In genomic region chr19:5094243-5094632, GRCm38 (mm10) we compare ENCODE assay signal across 8 mouse cellular contexts. TPM values are rescaled to one million over a fixed set of nuclear protein-coding genes. Genes with fewer than 3 reads are reported as not detected.
DNase-seq lines count a peak whose midpoint lies in the region; ATAC-seq lines count a peak whose summit lies in the region.

No protein-coding gene starts in this region.

- ATAC-seq in forebrain, embryonic 11.5 days (replicated peaks; ENCODE audit: low FRiP score), result peak; percentile 76
- peak; percentile 65 for ATAC-seq in heart, embryonic 16.5 days (replicated peaks; ENCODE audit: extremely low read depth, insufficient read depth, low FRiP score)
- peak; percentile 32 for ATAC-seq in liver, embryonic 15.5 days (ENCODE audit: insufficient read depth)
- ATAC-seq in neural tube, embryonic 12.5 days (ENCODE audit: low FRiP score, low read depth), result peak; percentile 69

- H3K9me3 ChIP-seq in forebrain, embryonic 11.5 days (ENCODE audit: control insufficient read depth, low read length), result no peaks in the 10 kb centered on the region
- no peaks in the 10 kb centered on the region for H3K9me3 ChIP-seq in heart, embryonic 16.5 days (replicated peaks; ENCODE audit: control insufficient read depth, low read length)
- H3K9me3 ChIP-seq in liver, embryonic 15.5 days (replicated peaks), result no peaks in the 10 kb centered on the region
- H3K9me3 ChIP-seq in neural tube, embryonic 12.5 days, result no peaks in the 10 kb centered on the region

- H3K4me3 ChIP-seq in forebrain, embryonic 11.5 days (ENCODE audit: low read depth, low read length), result peak overlapping the region; percentile 18
- no peak overlapping the region for H3K4me3 ChIP-seq in heart, embryonic 16.5 days (ENCODE audit: low read length)
- H3K4me3 ChIP-seq in liver, embryonic 15.5 days (replicated peaks), result no peak overlapping the region
- H3K4me3 ChIP-seq in neural tube, embryonic 12.5 days, result peak overlapping the region; percentile 27

- WGBS in forebrain, embryonic 11.5 days, result 1% methylated on average over 21 of the region's 21 CpGs
- under 1% methylated on average over 21 of the region's 21 CpGs for WGBS in heart, embryonic 16.5 days
- under 1% methylated on average over 21 of the region's 21 CpGs for WGBS in liver, embryonic 15.5 days (ENCODE audit: insufficient replicate concordance)
- WGBS in neural tube, embryonic 12.5 days, result under 1% methylated on average over 21 of the region's 21 CpGs

- peak overlapping the region; percentile 6; the same call in 1 of the 2 replicates for H3K9ac ChIP-seq in forebrain, embryonic 11.5 days (ENCODE audit: low read length)
- H3K9ac ChIP-seq in heart, embryonic 16.5 days (ENCODE audit: low read length), result no peak overlapping the region
- no peak overlapping the region for H3K9ac ChIP-seq in liver, embryonic 15.5 days
- 0 out of 2 replicates have a peak overlapping the region, but pooled peaks have one; percentile 21 for H3K9ac ChIP-seq in neural tube, embryonic 12.5 days

- no peaks in the 10 kb centered on the region for H3K27me3 ChIP-seq in forebrain, embryonic 11.5 days (ENCODE audit: control insufficient read depth, insufficient read depth, low read length)
- no peaks in the 10 kb centered on the region for H3K27me3 ChIP-seq in heart, embryonic 16.5 days (ENCODE audit: control insufficient read depth, insufficient read depth, low read length)
- H3K27me3 ChIP-seq in liver, embryonic 15.5 days, result peaks cover 36% of the 10 kb centered on the region
- no peaks in the 10 kb centered on the region for H3K27me3 ChIP-seq in neural tube, embryonic 12.5 days (replicated peaks)

- H3K27ac ChIP-seq in forebrain, embryonic 11.5 days (ENCODE audit: low read depth, low read length), result 0 out of 2 replicates have a peak overlapping the region, but pooled peaks have one; percentile 15
- H3K27ac ChIP-seq in heart, embryonic 16.5 days (ENCODE audit: low read length), result no peak overlapping the region
- H3K27ac ChIP-seq in liver, embryonic 15.5 days (replicated peaks), result no peak overlapping the region
- H3K27ac ChIP-seq in neural tube, embryonic 12.5 days, result peak overlapping the region; percentile 71; the same call in 1 of the 2 replicates

- peaks cover 25% of the 10 kb centered on the region for H3K4me1 ChIP-seq in forebrain, embryonic 11.5 days (replicated peaks; ENCODE audit: control insufficient read depth, insufficient read depth, low read length)
- H3K4me1 ChIP-seq in heart, embryonic 16.5 days (ENCODE audit: control insufficient read depth, insufficient read depth, low read length), result peaks cover 21% of the 10 kb centered on the region
- H3K4me1 ChIP-seq in liver, embryonic 15.5 days (replicated peaks), result peaks cover 45% of the 10 kb centered on the region
- H3K4me1 ChIP-seq in neural tube, embryonic 12.5 days, result peaks cover 67% of the 10 kb centered on the region

- DNase-seq in CD4-positive, CD25-positive, alpha-beta regulatory T cell, adult 2 months (ENCODE audit: low read depth, low spot score), result peak; percentile 91
- peak; percentile 90 for DNase-seq in c-Kit-positive CD71-negative TER-119-negative erythroid progenitor cells, embryonic 14.5 days (ENCODE audit: low read depth)
- peak; percentile 99 for DNase-seq in forebrain, embryonic 11.5 days (ENCODE audit: low spot score)
- DNase-seq in kidney, postnatal 36 days, result peak; percentile 93 to 98
- peak; percentile 91 for DNase-seq in telencephalon, adult 2 months (ENCODE audit: low read depth, low spot score)

- H3K4me2 ChIP-seq in forebrain, embryonic 11.5 days (ENCODE audit: low read depth, low read length, severe bottlenecking), result peak overlapping the region; percentile 46
- no peak overlapping the region for H3K4me2 ChIP-seq in heart, embryonic 16.5 days (ENCODE audit: low read depth, low read length)
- no peak overlapping the region for H3K4me2 ChIP-seq in liver, embryonic 15.5 days
- peak overlapping the region; percentile 97 for H3K4me2 ChIP-seq in neural tube, embryonic 12.5 days (replicated peaks)

- H3K36me3 ChIP-seq in forebrain, embryonic 11.5 days (ENCODE audit: control insufficient read depth, insufficient read depth, low read length), result no peaks in the 10 kb centered on the region
- H3K36me3 ChIP-seq in heart, embryonic 16.5 days (ENCODE audit: control insufficient read depth, insufficient read depth), result no peaks in the 10 kb centered on the region
- peaks cover 18% of the 10 kb centered on the region for H3K36me3 ChIP-seq in liver, embryonic 15.5 days (replicated peaks)
- peaks cover 40% of the 10 kb centered on the region for H3K36me3 ChIP-seq in neural tube, embryonic 12.5 days

RNA-seq across cellular contexts. Expression of gene Cnih2, which starts 4.1 kb away (rescaled TPM):
- polyA plus RNA-seq in forebrain, embryonic 11.5 days (2014; fragmentation: Nextera tagmentation; extraction: Ambion mirVana), result 93.2 and 112 TPM in 2 replicates
- 2.3 and 2.8 TPM in 2 replicates for polyA plus RNA-seq in heart, embryonic 16.5 days (2015; fragmentation: Nextera tagmentation; extraction: Ambion mirVana)
- 0.68 and 0.83 TPM in 2 replicates for polyA plus RNA-seq in liver, embryonic 15.5 days (2015; fragmentation: Nextera tagmentation; extraction: Ambion mirVana)
- 231 and 236 TPM in 2 replicates for polyA plus RNA-seq in neural tube, embryonic 12.5 days (2016; fragmentation: Nextera tagmentation; extraction: Ambion mirVana)

RNA-seq across cellular contexts. Expression of gene Yif1a, which starts 5.9 kb away (rescaled TPM):
- polyA plus RNA-seq in forebrain, embryonic 11.5 days (2014; fragmentation: Nextera tagmentation; extraction: Ambion mirVana), result 69.5 and 75.8 TPM in 2 replicates
- polyA plus RNA-seq in heart, embryonic 16.5 days (2015; fragmentation: Nextera tagmentation; extraction: Ambion mirVana), result 94.1 and 98.6 TPM in 2 replicates
- 49.4 and 55.3 TPM in 2 replicates for polyA plus RNA-seq in liver, embryonic 15.5 days (2015; fragmentation: Nextera tagmentation; extraction: Ambion mirVana)
- polyA plus RNA-seq in neural tube, embryonic 12.5 days (2016; fragmentation: Nextera tagmentation; extraction: Ambion mirVana), result 66.3 and 69.1 TPM in 2 replicates

RNA-seq across cellular contexts. Expression of gene Tmem151a, which starts 8.9 kb away (rescaled TPM):
- 1.2 and 1.8 TPM in 2 replicates for polyA plus RNA-seq in forebrain, embryonic 11.5 days (2014; fragmentation: Nextera tagmentation; extraction: Ambion mirVana)
- 3.2 and 4.6 TPM in 2 replicates for polyA plus RNA-seq in heart, embryonic 16.5 days (2015; fragmentation: Nextera tagmentation; extraction: Ambion mirVana)
- polyA plus RNA-seq in liver, embryonic 15.5 days (2015; fragmentation: Nextera tagmentation; extraction: Ambion mirVana), result 0.41 and 0.45 TPM in 2 replicates
- 2.5 and 2.8 TPM in 2 replicates for polyA plus RNA-seq in neural tube, embryonic 12.5 days (2016; fragmentation: Nextera tagmentation; extraction: Ambion mirVana)

RNA-seq across cellular contexts. Expression of gene Rab1b, which starts 12.6 kb away (rescaled TPM):
- 250 and 262 TPM in 2 replicates for polyA plus RNA-seq in forebrain, embryonic 11.5 days (2014; fragmentation: Nextera tagmentation; extraction: Ambion mirVana)
- 227 and 233 TPM in 2 replicates for polyA plus RNA-seq in heart, embryonic 16.5 days (2015; fragmentation: Nextera tagmentation; extraction: Ambion mirVana)
- polyA plus RNA-seq in liver, embryonic 15.5 days (2015; fragmentation: Nextera tagmentation; extraction: Ambion mirVana), result 85.4 and 89.7 TPM in 2 replicates
- 245 and 247 TPM in 2 replicates for polyA plus RNA-seq in neural tube, embryonic 12.5 days (2016; fragmentation: Nextera tagmentation; extraction: Ambion mirVana)

RNA-seq across cellular contexts. Expression of gene Klc2, which starts 24.1 kb away (rescaled TPM):
- polyA plus RNA-seq in forebrain, embryonic 11.5 days (2014; fragmentation: Nextera tagmentation; extraction: Ambion mirVana), result 35.3 and 38.5 TPM in 2 replicates
- 19.3 and 22.7 TPM in 2 replicates for polyA plus RNA-seq in heart, embryonic 16.5 days (2015; fragmentation: Nextera tagmentation; extraction: Ambion mirVana)
- 1.7 and 2.7 TPM in 2 replicates for polyA plus RNA-seq in liver, embryonic 15.5 days (2015; fragmentation: Nextera tagmentation; extraction: Ambion mirVana)
- 62.6 and 63.1 TPM in 2 replicates for polyA plus RNA-seq in neural tube, embryonic 12.5 days (2016; fragmentation: Nextera tagmentation; extraction: Ambion mirVana)

Comparison
In these comparisons a context has a peak if more than half of its experiments do, and no peak if none do; other contexts are left out.
1. H3K27ac ChIP-seq: peak in forebrain, embryonic 11.5 days (single experiment) and neural tube, embryonic 12.5 days (single experiment); none in heart, embryonic 16.5 days (single experiment) and liver, embryonic 15.5 days (single experiment).
2. H3K4me2 ChIP-seq: peak in forebrain, embryonic 11.5 days (single experiment) and neural tube, embryonic 12.5 days (single experiment); none in heart, embryonic 16.5 days (single experiment) and liver, embryonic 15.5 days (single experiment).
3. H3K4me3 ChIP-seq: peak in forebrain, embryonic 11.5 days (single experiment) and neural tube, embryonic 12.5 days (single experiment); none in heart, embryonic 16.5 days (single experiment) and liver, embryonic 15.5 days (single experiment).
4. H3K9ac ChIP-seq: peak in forebrain, embryonic 11.5 days (single experiment) and neural tube, embryonic 12.5 days (single experiment); none in heart, embryonic 16.5 days (single experiment) and liver, embryonic 15.5 days (single experiment).
5. RNA of gene Cnih2, which starts 4.1 kb away (polyA plus RNA-seq): 231 to 236 TPM in neural tube, embryonic 12.5 days and 93.2 to 112 TPM in forebrain, embryonic 11.5 days; 2.3 to 2.8 TPM in heart, embryonic 16.5 days and 0.68 to 0.83 TPM in liver, embryonic 15.5 days; every median in the first group is over 10 times any median in the second.
6. Peak in every context shown above with its lines, with median percentiles within 50 percentile points of each other: DNase-seq and ATAC-seq.